ENCODE assay signal across 24 mouse cellular contexts in the genomic region with DNA sequence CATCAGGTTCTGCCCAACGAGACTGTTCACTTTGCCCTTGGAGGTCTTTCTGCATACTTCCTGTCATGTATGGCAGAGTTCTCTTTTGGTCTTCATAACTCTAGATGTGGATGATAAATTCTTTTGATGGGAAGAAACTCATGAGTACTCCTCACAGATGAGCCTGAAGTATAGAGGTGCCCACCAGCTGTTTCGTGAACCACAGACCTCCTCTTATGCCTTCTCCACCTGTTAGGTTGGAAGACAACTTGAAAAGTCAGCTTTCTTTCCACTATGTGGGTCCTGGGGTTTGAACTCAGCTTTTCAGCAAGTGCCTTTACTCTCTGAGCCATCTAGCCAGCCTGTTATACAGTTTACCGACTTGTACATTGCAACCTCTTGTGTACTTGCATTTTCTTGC. TPM values are rescaled to one million over a fixed set of nuclear protein-coding genes. Genes with fewer than 3 reads are reported as not detected.
A peak's percentile ranks its signal among the peaks of the same experiment; 100 is the strongest.
DNase-seq lines count a peak whose midpoint lies in the region; ATAC-seq and TF ChIP-seq lines count a peak whose summit lies in the region.
"Had no signal": no experiment of that assay in that cellular context is flagged by ENCODE, and none has a peak within 500 bp of the region (broad histone marks: within the 10 kb centered on the region; RNA-seq: fewer than 3 reads in every experiment).

No protein-coding gene starts in this region.

- no peak overlapping the region for H3K4me2 ChIP-seq in heart, postnatal 0 days (ENCODE audit: low read depth, low read length)
- H3K4me2 ChIP-seq: embryonic facial prominence, embryonic 15.5 days; forebrain, embryonic 12.5 days; hindbrain, embryonic 14.5 days; midbrain, embryonic 13.5 days had no signal

- no peak for ATAC-seq in heart, postnatal 0 days (ENCODE audit: insufficient read depth, low read depth)
- ATAC-seq: forebrain, postnatal 0 days; midbrain, embryonic 13.5 days had no signal

- no peak overlapping the region for H3K4me3 ChIP-seq in heart, embryonic 10.5 days
- H3K4me3 ChIP-seq in heart, postnatal 0 days (ENCODE audit: low read depth, low read length) = no peak overlapping the region
- H3K4me3 ChIP-seq: embryonic facial prominence, embryonic 10.5 days; embryonic facial prominence, embryonic 15.5 days; forebrain, embryonic 12.5 days; midbrain, embryonic 13.5 days had no signal

- TF ChIP-seq CTCF in heart, postnatal 0 days (IDR thresholded peaks at IDR 0.05; ENCODE audit: low read depth) = no peak

- peaks cover 43% of the 10 kb centered on the region for H3K4me1 ChIP-seq in heart, embryonic 10.5 days
- peaks cover 35% of the 10 kb centered on the region for H3K4me1 ChIP-seq in heart, postnatal 0 days (ENCODE audit: control insufficient read depth, insufficient read depth)

- intact Hi-C loops in heart, postnatal 10 days (cut with DNase I) = no loop called here

- H3K27me3 ChIP-seq in heart, embryonic 10.5 days (ENCODE audit: insufficient read depth, poor library complexity, severe bottlenecking) = no peaks in the 10 kb centered on the region
- no peaks in the 10 kb centered on the region for H3K27me3 ChIP-seq in heart, postnatal 0 days (ENCODE audit: control insufficient read depth, insufficient read depth, low read length)
- H3K27me3 ChIP-seq: embryonic facial prominence, embryonic 15.5 days; forebrain, embryonic 12.5 days; midbrain, embryonic 13.5 days had no signal

- no peaks in the 10 kb centered on the region for H3K9me3 ChIP-seq in heart, embryonic 10.5 days
- H3K9me3 ChIP-seq in heart, postnatal 0 days (replicated peaks; ENCODE audit: control insufficient read depth, low read length) = no peaks in the 10 kb centered on the region
- H3K9me3 ChIP-seq: embryonic facial prominence, embryonic 10.5 days; embryonic facial prominence, embryonic 15.5 days; forebrain, embryonic 12.5 days; G1E; midbrain, embryonic 13.5 days had no signal

- H3K9ac ChIP-seq in heart, postnatal 0 days (replicated peaks; ENCODE audit: low read depth, low read length) = no peak overlapping the region
- H3K9ac ChIP-seq: embryonic facial prominence, embryonic 15.5 days; forebrain, embryonic 12.5 days; forebrain, postnatal 0 days; hindbrain, embryonic 14.5 days; liver, embryonic 14.5 days; midbrain, embryonic 13.5 days had no signal

- TF ChIP-seq EP300 in heart, postnatal 0 days (IDR thresholded peaks at IDR 0.05; ENCODE audit: low read depth) = no peak

- no peaks in the 10 kb centered on the region for H3K36me3 ChIP-seq in heart, embryonic 10.5 days
- no peaks in the 10 kb centered on the region for H3K36me3 ChIP-seq in heart, postnatal 0 days (replicated peaks; ENCODE audit: control insufficient read depth, insufficient read depth, low read length)
- H3K36me3 ChIP-seq: embryonic facial prominence, embryonic 15.5 days; forebrain, embryonic 12.5 days; midbrain, embryonic 13.5 days had no signal

- 87% methylated on average over 3 of the region's 3 CpGs for WGBS in heart, embryonic 10.5 days
- 70% methylated on average over 3 of the region's 3 CpGs for WGBS in heart, postnatal 0 days

- H3K27ac ChIP-seq in heart, embryonic 10.5 days = 0 out of 2 replicates have a peak overlapping the region, but pooled peaks have one; percentile 22
- peak overlapping the region; percentile 51 for H3K27ac ChIP-seq in heart, postnatal 0 days (ENCODE audit: low read depth)
- H3K27ac ChIP-seq: embryonic facial prominence, embryonic 10.5 days; embryonic facial prominence, embryonic 15.5 days; forebrain, embryonic 12.5 days; hindbrain, embryonic 14.5 days; liver, embryonic 14.5 days; macrophage; midbrain, embryonic 13.5 days had no signal

- DNase-seq in heart, embryonic 10.5 days (ENCODE audit: low spot score) = no peak
- no peak for DNase-seq in heart, postnatal 4 days
- DNase-seq in heart, postnatal 0 days (ENCODE audit: low spot score) = no peak
- DNase-seq in heart, postnatal 10 days = no peak
- peak; percentile 60 for DNase-seq in thymus, postnatal 14 days
- DNase-seq in layer of hippocampus, adult 8-10 months (ENCODE audit: low spot score in 2 of 2) = no peak
- DNase-seq in layer of hippocampus, adult 9-10 months (ENCODE audit: low spot score) = no peak
- DNase-seq: adrenal gland, adult 8-10 months; cerebellum, adult 8-10 months; forebrain, postnatal 0 days; kidney, adult 2 months; kidney, postnatal 36 days; layer of hippocampus, adult 9-11 months; liver; lung, adult 2 months; lung, postnatal 10 days had no signal

RNA-seq across cellular contexts. Expression of a gene that starts 57.1 kb away (rescaled TPM):
- polyA plus RNA-seq in heart, embryonic 10.5 days (2016; fragmentation: Nextera tagmentation; extraction: Ambion mirVana) = 72.3 and 110 TPM in 2 replicates
- 100 to 1,000 TPM; 340 to 344 TPM for total RNA-seq in heart, postnatal 4 days (2021)
- 297 and 366 TPM in 2 replicates for total RNA-seq in heart, postnatal 0 days (2014; rRNA removed; ENCODE audit: low replicate concordance)
- polyA plus RNA-seq in heart, postnatal 0 days (2015; fragmentation: Nextera tagmentation; extraction: Ambion mirVana) = 75.8 and 106 TPM in 2 replicates
- 100 to 1,000 TPM; 341 to 384 TPM for total RNA-seq in heart, postnatal 10 days (2021)
- total RNA-seq in layer of hippocampus, adult 8-10 months (2022) = 100 to 1,000 TPM in 3 of 4 experiments, 10 to 100 TPM in 1; 88.8 to 120 (median 111) TPM
